Comparison of ENCODE assay signal across 8 mouse cellular contexts in the genomic region with DNA sequence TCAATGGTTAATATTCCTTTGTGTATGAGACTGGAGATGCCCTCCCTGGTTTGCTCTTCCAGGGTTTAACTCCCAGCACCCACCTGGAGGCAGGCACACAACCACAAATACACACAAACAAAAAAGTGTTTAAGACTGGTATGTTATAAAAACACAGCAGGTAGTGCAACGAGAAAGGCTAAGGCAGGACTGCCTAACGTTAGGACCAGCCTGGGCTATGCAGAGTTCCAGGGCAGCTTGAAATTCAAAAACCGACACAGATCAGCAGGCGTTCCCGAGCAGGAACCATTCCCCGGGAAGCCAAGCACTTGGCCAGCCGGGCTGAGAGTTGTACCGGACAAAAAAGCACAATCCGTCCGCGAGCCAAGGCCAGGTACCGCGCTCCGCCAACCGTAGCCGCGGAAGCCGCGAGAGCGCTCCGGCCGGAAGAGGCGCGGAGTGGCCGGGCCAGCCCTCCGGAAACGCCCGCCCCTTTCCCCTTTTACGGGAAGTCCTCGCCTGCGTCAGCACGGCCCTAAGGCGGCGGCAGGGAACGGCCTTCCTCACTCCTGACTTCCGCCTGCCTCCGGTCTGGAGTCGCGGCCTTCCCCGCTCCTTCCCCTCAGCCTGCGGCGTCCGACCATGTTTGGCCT. TPM values are rescaled to one million over a fixed set of nuclear protein-coding genes. Genes with fewer than 3 reads are reported as not detected.
DNase-seq lines count a peak whose midpoint lies in the region; ATAC-seq and TF ChIP-seq lines count a peak whose summit lies in the region.

A gene (plus strand): TSS at position 553 of the 632 bp plus-strand sequence.

- DNase-seq in CD4-positive helper T cell, adult 2 months (ENCODE audit: low read depth, low spot score), result peak; percentile 93
- peak; percentile 87 for DNase-seq in brain, embryonic 18.5 days (ENCODE audit: low read depth, low spot score)
- peak; percentile 98 for DNase-seq in kidney, postnatal 0 days (ENCODE audit: low spot score)
- peak; percentile 85 for DNase-seq in liver, adult 2 months (ENCODE audit: extremely low read depth, low read depth, low spot score)
- peak; percentile 96 to 97 for DNase-seq in spleen, postnatal 36 days (ENCODE audit: low spot score in 2 of 2)

- peak within 1 kb of the TSS; percentile 91 for H3K4me2 ChIP-seq in heart, embryonic 12.5 days
- peak within 1 kb of the TSS; percentile 89 for H3K4me2 ChIP-seq in kidney, postnatal 0 days (ENCODE audit: low read length)

- H3K79me2 ChIP-seq in liver, adult 2 months (ENCODE audit: control insufficient read depth, insufficient read depth, low read length), result peaks cover 26% of the 10 kb centered on the region

- TF ChIP-seq CTCF in kidney, postnatal 0 days (IDR thresholded peaks at IDR 0.05; ENCODE audit: low read depth), result no peak
- no peak for TF ChIP-seq CTCF in liver, adult 2 months (IDR thresholded peaks at IDR 0.05; ENCODE audit: low read depth, low read length)

- ATAC-seq in heart, embryonic 12.5 days (ENCODE audit: insufficient number of reproducible peaks, low FRiP score), result peak; percentile 94
- ATAC-seq in kidney, postnatal 0 days (replicated peaks; ENCODE audit: low FRiP score, low read depth), result peak; percentile 96
- peak; percentile 64 for ATAC-seq in monocyte, adult 5-6 weeks (replicated peaks; ENCODE audit: insufficient number of reproducible peaks, low FRiP score, low TSS enrichment, poor library complexity, severe bottlenecking)

- H3K27ac ChIP-seq in heart, embryonic 12.5 days (ENCODE audit: poor library complexity, severe bottlenecking), result peak within 1 kb of the TSS; percentile 98
- peak within 1 kb of the TSS; percentile 99 for H3K27ac ChIP-seq in kidney, postnatal 0 days
- peak within 1 kb of the TSS; percentile 98 for H3K27ac ChIP-seq in liver, adult 2 months (replicated peaks; ENCODE audit: insufficient read depth, low read depth, low read length)

- peak; percentile 99 for TF ChIP-seq POLR2A in liver, adult 2 months (IDR thresholded peaks at IDR 0.05; ENCODE audit: extremely low read depth, insufficient read depth, low read length)

- H3K9me3 ChIP-seq in erythroblast, embryonic 14.5 days (ENCODE audit: control insufficient read depth, low read length), result no peaks in the 10 kb centered on the region
- no peaks in the 10 kb centered on the region for H3K9me3 ChIP-seq in heart, embryonic 12.5 days (replicated peaks)
- H3K9me3 ChIP-seq in kidney, postnatal 0 days (replicated peaks; ENCODE audit: low read length), result no peaks in the 10 kb centered on the region

- H3K4me3 ChIP-seq in erythroblast, embryonic 14.5 days (replicated peaks), result peak within 1 kb of the TSS; percentile 79
- H3K4me3 ChIP-seq in heart, embryonic 12.5 days, result peak within 1 kb of the TSS; percentile 99
- peak within 1 kb of the TSS; percentile 100 for H3K4me3 ChIP-seq in kidney, postnatal 0 days (replicated peaks; ENCODE audit: low read depth, low read length)
- H3K4me3 ChIP-seq in liver, adult 2 months (ENCODE audit: insufficient read depth, low read depth, low read length), result peak within 1 kb of the TSS; percentile 100

- H3K27me3 ChIP-seq in erythroblast, embryonic 14.5 days (ENCODE audit: control insufficient read depth), result no peaks in the 10 kb centered on the region
- H3K27me3 ChIP-seq in heart, embryonic 12.5 days (replicated peaks), result no peaks in the 10 kb centered on the region
- no peaks in the 10 kb centered on the region for H3K27me3 ChIP-seq in kidney, postnatal 0 days (ENCODE audit: insufficient read depth, low read length)
- H3K27me3 ChIP-seq in liver, adult 2 months (ENCODE audit: control insufficient read depth, insufficient read depth, low read length), result no peaks in the 10 kb centered on the region

- WGBS in heart, embryonic 12.5 days, result under 1% methylated on average over 43 of the region's 43 CpGs
- under 1% methylated on average over 43 of the region's 43 CpGs for WGBS in kidney, postnatal 0 days
- WGBS in liver, adult 2 months, result under 1% methylated on average over 43 of the region's 43 CpGs

- peak within 1 kb of the TSS; percentile 100 for H3K9ac ChIP-seq in heart, embryonic 12.5 days
- peak within 1 kb of the TSS; percentile 100 for H3K9ac ChIP-seq in kidney, postnatal 0 days (ENCODE audit: low read depth, low read length)
- H3K9ac ChIP-seq in liver, adult 2 months (ENCODE audit: low read depth, low read length), result peak within 1 kb of the TSS; percentile 93

- peaks cover 54% of the 10 kb centered on the region for H3K36me3 ChIP-seq in erythroblast, embryonic 14.5 days (ENCODE audit: control insufficient read depth)
- H3K36me3 ChIP-seq in heart, embryonic 12.5 days, result peaks cover 27% of the 10 kb centered on the region
- peaks cover 9% of the 10 kb centered on the region; the same call in 1 of the 2 replicates for H3K36me3 ChIP-seq in kidney, postnatal 0 days (ENCODE audit: insufficient read depth, low read length)
- H3K36me3 ChIP-seq in liver, adult 2 months (ENCODE audit: control insufficient read depth, insufficient read depth, low read length), result peaks cover 25% of the 10 kb centered on the region

- H3K4me1 ChIP-seq in erythroblast, embryonic 14.5 days (ENCODE audit: control insufficient read depth), result peaks cover 54% of the 10 kb centered on the region
- H3K4me1 ChIP-seq in heart, embryonic 12.5 days (replicated peaks), result peaks cover 32% of the 10 kb centered on the region
- H3K4me1 ChIP-seq in kidney, postnatal 0 days (replicated peaks; ENCODE audit: insufficient read depth, low read length), result peaks cover 14% of the 10 kb centered on the region; the same call in 1 of the 2 replicates
- peaks cover 20% of the 10 kb centered on the region for H3K4me1 ChIP-seq in liver, adult 2 months (ENCODE audit: control insufficient read depth, insufficient read depth, low read length)

RNA-seq across cellular contexts. Expression of the gene that starts here (rescaled TPM):
- polyA plus RNA-seq in erythroblast, embryonic 14.5 days (2012), result 31.1 and 36.9 TPM in 2 replicates
- 65.2 and 66.9 TPM in 2 replicates for polyA plus RNA-seq in heart, embryonic 12.5 days (2016; fragmentation: Nextera tagmentation; extraction: Ambion mirVana)
- 60.9 and 70.2 TPM in 2 replicates for polyA plus RNA-seq in kidney, postnatal 0 days (2015; fragmentation: Nextera tagmentation; extraction: Ambion mirVana)
- total RNA-seq in liver, adult 2 months (2014; rRNA removed), result 57.5 and 92.2 TPM in 2 replicates
- 38.7 and 39.4 TPM in 2 replicates for polyA plus RNA-seq in liver, adult 2 months (2012; rRNA removed)
- 678 to 973 TPM (median 884 TPM) in 3 replicates for total RNA-seq in monocyte, adult 5-6 weeks (2017)

Comparison
In these comparisons a context has a peak if more than half of its experiments do, and no peak if none do; other contexts are left out.
1. Peak in every context shown above with its lines: DNase-seq, ATAC-seq, H3K4me3 ChIP-seq and H3K27ac ChIP-seq.